Mouse (Mus musculus) 416B (cell line): ENCODE data around the gene G530012D18Rik.
"Not testable (repeated sequence)": the region's sequence is repeated elsewhere in the genome, so short reads cannot be mapped to it uniquely, and the experiment has no call there.

Source experiments
- DNase-seq: peaks from one replicate; pipeline ENCODE4 v3.0.0; 2011; ENCODE audit warnings: low read depth

The G530012D18Rik gene

DNA sequence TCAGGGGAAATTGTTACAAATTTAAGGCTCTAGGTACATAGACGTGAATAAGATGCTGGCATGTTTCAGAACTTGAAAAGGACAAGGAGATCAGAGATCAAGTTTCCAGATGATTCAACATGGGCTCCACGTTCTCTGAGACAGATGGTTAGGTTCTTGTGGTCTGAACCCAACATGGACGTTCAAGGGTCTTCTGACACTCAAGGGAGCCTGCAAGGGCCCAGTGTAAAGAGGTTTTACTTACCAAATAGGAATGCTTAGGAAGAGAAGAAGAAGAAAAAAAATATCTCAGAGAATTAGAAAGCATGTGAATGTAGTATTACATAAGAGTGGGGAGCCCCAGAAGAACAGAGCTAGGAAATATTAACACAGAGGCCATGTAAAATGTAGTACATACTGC lies 40.3 kb downstream of the G530012D18Rik start:
- not testable (repeated sequence) for DNase-seq

DNA sequence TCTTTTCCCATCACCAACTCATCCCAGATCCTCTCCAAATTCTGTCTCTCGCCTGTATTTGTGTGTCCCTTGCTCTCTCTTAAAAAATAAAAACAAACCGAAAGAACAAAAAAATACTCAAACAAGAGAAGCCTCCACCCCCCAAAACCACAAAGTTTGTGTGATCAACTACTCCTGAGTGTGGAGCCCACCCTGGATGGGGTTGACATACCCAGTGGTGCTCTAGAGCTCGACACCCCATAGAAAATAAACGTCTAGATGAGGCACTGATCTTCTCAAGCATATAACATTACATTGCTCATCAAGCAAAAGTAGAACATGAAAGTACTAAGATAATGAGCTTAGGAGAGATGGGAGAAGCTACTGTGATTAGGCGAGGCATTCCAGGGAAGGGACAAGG lies 41.7 kb downstream of the G530012D18Rik start:
- DNase-seq = not testable (repeated sequence)

DNA sequence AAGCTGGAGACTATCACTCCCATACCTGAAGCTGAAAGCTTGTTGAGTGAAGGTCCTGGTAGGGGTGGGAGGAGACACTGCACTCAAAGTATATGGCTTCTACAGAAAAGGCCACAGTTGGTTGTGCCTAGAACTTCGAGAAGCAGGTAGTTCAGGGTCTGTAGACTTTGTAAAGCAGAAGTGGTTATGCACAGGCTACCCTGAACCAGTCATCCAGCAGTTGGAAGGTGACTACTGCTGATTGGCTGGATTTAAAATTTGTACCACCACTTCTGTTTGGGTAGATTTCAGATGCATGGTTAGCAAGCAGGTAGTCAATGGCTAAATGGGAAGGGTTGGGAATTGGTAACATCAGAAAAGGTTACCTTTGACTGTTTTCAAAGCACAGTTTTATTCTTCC lies 43.2 kb downstream of the G530012D18Rik start:
- not testable (repeated sequence) for DNase-seq
